Mouse (Mus musculus) intestine, postnatal 0 days (tissue): ENCODE measurements around the gene Rbm44. TPM values are rescaled to one million over a fixed set of nuclear protein-coding genes. Genes with fewer than 3 reads are reported as not detected.

Source experiments
- ATAC-seq: fragments of 200-750 bp; cut with Nextera tagmentation; 2 replicates; pipeline ENCODE4 v1.8.0; 2017; ENCODE audit warnings: mild to moderate bottlenecking, moderate TSS enrichment, moderate library complexity
- H3K27ac ChIP-seq: fragments of 300-500 bp; sonication (generic); 2 replicates; pipeline ENCODE4 v1.5.1; 2014; ENCODE audit warnings: mild to moderate bottlenecking, low read depth, low read length, moderate library complexity
- H3K27me3 ChIP-seq: fragments of 300-500 bp; sonication (generic); replicated peaks from 2 replicates; pipeline ENCODE4 v1.6.1; 2014; ENCODE audit warnings: low read length, mixed read lengths; ENCODE audit not compliant: control insufficient read depth, insufficient read depth
- H3K36me3 ChIP-seq: fragments of 300-500 bp; sonication (generic); 2 replicates; pipeline ENCODE4 v1.6.1; 2014; ENCODE audit warnings: mild to moderate bottlenecking, moderate library complexity; ENCODE audit not compliant: control insufficient read depth, insufficient read depth
- H3K4me1 ChIP-seq: fragments of 300-500 bp; sonication (generic); replicated peaks from 2 replicates; pipeline ENCODE4 v1.6.1; 2014; ENCODE audit warnings: antibody characterized with exemption, low read length, mixed read lengths; ENCODE audit not compliant: control insufficient read depth, insufficient read depth
- H3K4me2 ChIP-seq: fragments of 300-500 bp; sonication (generic); replicated peaks from 2 replicates; pipeline ENCODE4 v1.6.1; 2014; ENCODE audit warnings: low read depth, mild to moderate bottlenecking, moderate library complexity
- H3K4me3 ChIP-seq: fragments of 300-500 bp; sonication (generic); 2 replicates; pipeline ENCODE4 v1.5.1; 2014; ENCODE audit warnings: low read depth, low read length
- H3K9ac ChIP-seq: fragments of 300-500 bp; sonication (generic); 2 replicates; pipeline ENCODE4 v1.6.1; 2014; ENCODE audit warnings: mild to moderate bottlenecking, low read depth, low read length
- H3K9me3 ChIP-seq: fragments of 300-500 bp; sonication (generic); 2 replicates; pipeline ENCODE4 v1.6.1; 2016; ENCODE audit warnings: mixed run types; ENCODE audit not compliant: control insufficient read depth
- CTCF ChIP-seq: sonication (generic); IDR thresholded peaks from 2 replicates; pipeline ENCODE4 v1.5.1; 2016; ENCODE audit warnings: low read depth, mild to moderate bottlenecking, control low read depth, antibody characterized with exemption, moderate library complexity
- WGBS: fragments of 180-500 bp; shearing (Covaris S2); extraction: QIAGEN DNeasy Blood & Tissue Kit; methylation state at CpG from one replicate; pipeline ENCODE4 v1.1.7; 2014; 5-methylcytosine and 5-hydroxymethylcytosine counted together
- polyA plus RNA-seq: library from polyadenylated mRNA; unstranded; fragments of >200 nt; fragmentation: Nextera tagmentation; extraction: Ambion mirVana; gene quantifications from 2 replicates; pipeline ENCODE4 v1.2.1, GENCODE M21; 2015

Rbm44 gene
- polyA plus RNA-seq, 1 experiment from 2014 or later: 0.13 TPM

GRCm38 (mm10) chr1:91216504-91217267 is 71.8 kb downstream of the Rbm44 start:
- Histone ChIP-seq H3K27ac (no peak overlapping the region), H3K36me3 (no peaks in the 10 kb centered on the region), H3K4me3 (no peak overlapping the region), H3K9me3 (no peaks in the 10 kb centered on the region), H3K4me2 (no peak overlapping the region), H3K27me3 (no peaks in the 10 kb centered on the region), H3K4me1 (no peaks in the 10 kb centered on the region), H3K9ac (no peak overlapping the region)
- ATAC-seq: no peak
- 56% methylated on average over 10 of the region's 10 CpGs for WGBS
- TF ChIP-seq CTCF: no peak

GRCm38 (mm10) chr1:91219641-91220321 is 74.9 kb downstream of the Rbm44 start:
- no peak overlapping the region for H3K4me2 ChIP-seq
- no peak for ATAC-seq
- H3K36me3 ChIP-seq: no peaks in the 10 kb centered on the region
- H3K27ac ChIP-seq: no peak overlapping the region
- no peak for TF ChIP-seq CTCF
- H3K9me3 ChIP-seq: no peaks in the 10 kb centered on the region
- 81% methylated on average over 7 of the region's 7 CpGs for WGBS
- H3K27me3 ChIP-seq: no peaks in the 10 kb centered on the region
- H3K9ac ChIP-seq: no peak overlapping the region
- H3K4me3 ChIP-seq: no peak overlapping the region
- no peaks in the 10 kb centered on the region for H3K4me1 ChIP-seq

GRCm38 (mm10) chr1:91220322-91220672 is 75.4 kb downstream of the Rbm44 start:
- TF ChIP-seq CTCF: no peak
- Histone ChIP-seq H3K4me2 (no peak overlapping the region), H3K36me3 (no peaks in the 10 kb centered on the region), H3K4me3 (no peak overlapping the region), H3K4me1 (no peaks in the 10 kb centered on the region), H3K9ac (no peak overlapping the region), H3K27me3 (no peaks in the 10 kb centered on the region), H3K9me3 (no peaks in the 10 kb centered on the region), H3K27ac (no peak overlapping the region)
- 60% methylated on average over 3 of the region's 3 CpGs for WGBS
- no peak for ATAC-seq

Other genes with a start within 250 kb of the Rbm44 start
- gene Mlph, start 230.0 kb upstream of the Rbm44 start, polyA plus RNA-seq: 3.0 and 3.4 TPM in 2 replicates
- not detected in 2 replicates for gene Prlh, start 192.0 kb upstream of the Rbm44 start, polyA plus RNA-seq
- 75.4 and 93.3 TPM in 2 replicates for gene Rab17, start 175.4 kb upstream of the Rbm44 start, polyA plus RNA-seq
- gene Lrrfip1, start 146.4 kb upstream of the Rbm44 start, polyA plus RNA-seq: 79.2 and 85.3 TPM in 2 replicates
- 16.1 and 16.5 TPM in 2 replicates for gene Ramp1, start 34.7 kb downstream of the Rbm44 start, polyA plus RNA-seq
- gene Ube2f, start 105.2 kb downstream of the Rbm44 start, polyA plus RNA-seq: 55.5 and 57.9 TPM in 2 replicates
- 20.2 and 23.1 TPM in 2 replicates for gene Scly, start 153.2 kb downstream of the Rbm44 start, polyA plus RNA-seq
- gene Espnl, start 177.0 kb downstream of the Rbm44 start, polyA plus RNA-seq: not detected in 2 replicates
- 1.3 and 1.8 TPM in 2 replicates for gene Klhl30, start 205.9 kb downstream of the Rbm44 start, polyA plus RNA-seq
- 2.7 and 3.1 TPM in 2 replicates for gene Erfe, start 221.3 kb downstream of the Rbm44 start, polyA plus RNA-seq